Mouse (Mus musculus): ENCODE measurements at regions not wholly inside any gene's neighbourhood (a gene's known extent, or its start where the extent isn't known, plus 50 kb on each side); places are given as distances from the start of the nearest gene placed in this dataset.
A peak's percentile ranks its signal among the peaks of the same experiment; 100 is the strongest.
"Not testable (repeated sequence)": the region's sequence is repeated elsewhere in the genome, so short reads cannot be mapped to it uniquely, and the experiment has no call there.

DNA sequence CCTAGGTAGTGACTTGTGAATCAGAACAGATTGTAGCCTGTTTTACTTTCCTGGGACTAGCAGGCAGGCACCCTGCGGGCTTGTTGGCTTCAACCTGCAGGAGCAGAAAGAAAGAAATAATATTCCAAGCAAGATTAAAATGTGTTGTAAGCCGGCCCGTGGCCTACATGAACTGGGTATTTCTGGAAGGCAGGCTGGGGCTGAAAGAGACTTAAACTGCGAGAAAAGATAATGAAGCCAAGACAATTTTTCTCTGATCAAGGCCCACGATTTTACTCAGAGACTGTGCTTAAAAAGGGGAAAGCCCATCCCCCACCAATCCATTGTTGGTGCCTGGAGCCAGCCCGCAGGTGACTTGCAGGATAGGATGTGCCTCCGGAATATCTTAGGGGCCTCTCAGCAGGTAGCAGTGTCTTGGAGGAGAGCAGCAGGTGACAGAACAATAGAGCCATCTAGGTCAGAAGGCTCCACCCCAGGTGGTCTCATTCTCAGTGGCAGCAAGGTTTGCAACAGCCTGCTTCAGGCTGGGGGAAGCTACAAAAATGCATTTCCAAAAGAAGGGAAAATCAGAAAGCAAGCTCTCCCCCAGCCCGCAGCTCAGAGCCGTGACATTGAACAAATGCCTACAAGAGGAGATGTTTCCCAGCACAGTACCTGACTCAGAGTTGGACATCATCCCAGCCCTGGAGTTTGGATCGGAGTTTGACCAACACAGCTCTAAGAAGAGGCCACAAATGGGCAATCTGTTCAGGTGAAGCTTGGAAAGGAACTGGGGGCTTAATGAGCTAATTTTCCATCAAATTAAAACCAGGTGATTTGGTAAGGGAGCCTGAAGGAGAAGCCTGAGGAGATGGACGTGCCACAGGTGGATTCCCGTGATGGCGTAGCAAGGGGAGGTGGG lies 121.4 kb upstream of the Slc1a3 start:
- no peak for DNase-seq

DNA sequence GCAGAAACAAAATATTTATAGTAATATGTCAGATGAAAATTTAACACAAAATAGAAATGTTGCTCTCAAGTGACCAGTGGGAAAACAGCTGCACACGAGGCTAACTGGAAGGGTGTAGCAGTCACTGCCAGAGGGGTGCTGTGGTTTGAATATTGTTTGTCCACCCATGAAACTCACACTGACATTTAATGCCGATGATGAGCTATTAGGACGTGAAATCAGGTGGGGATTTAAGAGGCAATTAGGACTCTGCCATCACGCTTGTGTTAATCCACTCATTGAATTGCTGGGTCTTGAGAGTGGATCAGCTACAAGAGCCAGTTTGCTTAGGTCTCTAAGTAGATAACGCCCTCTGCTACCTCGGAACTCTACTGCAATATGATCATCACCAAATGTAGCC lies 114.3 kb upstream of the Slc1a3 start:
- no peak for DNase-seq

GRCm38 (mm10) chr15:8822795-8823194 lies 112.2 kb upstream of the Slc1a3 start:
- not testable (repeated sequence) for DNase-seq

- DNase-seq: no peak
These were observed 107.0 kb upstream of the Slc1a3 start for GRCm38 (mm10) chr15:8817542-8817941.

DNA sequence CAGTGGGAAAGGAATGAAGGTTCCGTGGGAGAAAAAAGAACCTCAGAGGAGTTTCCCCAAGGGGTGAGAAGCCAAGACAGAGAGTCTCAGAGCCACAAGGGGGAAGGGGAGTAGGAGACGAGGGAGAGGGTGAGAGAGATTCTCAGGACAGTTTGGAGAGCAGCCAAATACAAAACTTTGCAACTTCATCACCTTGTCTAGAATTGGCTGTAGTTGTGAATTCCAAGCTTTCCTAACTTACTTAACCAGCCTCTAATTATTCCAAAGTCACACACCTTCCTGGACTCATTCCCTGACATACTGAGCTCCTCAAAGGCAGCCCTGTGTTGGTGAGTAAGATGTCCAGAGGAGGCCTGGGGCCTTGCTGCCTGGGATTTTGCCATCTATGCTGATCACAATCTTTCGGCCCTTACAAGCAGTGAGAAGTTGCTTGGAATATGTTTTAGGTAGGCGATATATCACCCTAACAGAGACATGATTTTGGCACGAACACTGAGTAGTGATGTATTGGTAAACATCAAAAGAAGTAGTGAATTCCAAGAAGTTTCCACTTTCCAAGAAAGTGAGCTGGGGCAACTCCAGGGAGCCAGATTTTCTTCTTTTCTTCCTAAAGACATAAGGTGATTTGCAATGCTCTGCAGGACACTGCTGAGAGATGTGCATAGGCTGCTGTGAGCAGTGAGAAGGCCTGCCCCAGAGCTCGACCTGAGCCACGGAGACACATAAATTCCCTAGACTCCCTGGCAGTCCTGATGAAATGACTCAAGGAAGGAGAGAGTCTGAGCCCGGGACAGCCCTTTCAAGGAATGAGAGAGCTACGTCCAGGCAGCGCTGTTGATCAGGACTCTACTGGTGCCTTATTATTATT lies 106.2 kb upstream of the Slc1a3 start:
- no peak for DNase-seq

DNA sequence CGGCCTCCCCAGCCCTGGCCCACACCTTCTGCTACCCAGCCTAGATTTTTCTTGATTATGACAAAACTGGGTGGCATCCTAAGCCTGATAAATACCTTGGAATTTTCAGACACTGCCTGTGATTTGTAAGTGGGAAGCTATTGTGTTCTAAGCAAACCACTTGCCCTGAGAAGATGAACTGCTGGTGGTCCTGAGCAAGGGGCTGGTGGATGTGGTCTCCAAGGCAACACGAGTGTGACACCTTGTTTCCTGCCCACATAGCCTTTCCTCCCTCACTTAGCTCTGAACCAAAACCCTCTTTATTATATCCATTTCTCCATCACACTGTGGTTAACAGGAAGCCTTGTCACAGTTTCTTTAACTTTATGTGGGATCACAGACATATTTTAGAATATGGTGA lies 105.4 kb upstream of the Slc1a3 start:
- no peak for DNase-seq

- no peak for DNase-seq
These were observed 104.7 kb upstream of the Slc1a3 start for GRCm38 (mm10) chr15:8815277-8815676.

DNA sequence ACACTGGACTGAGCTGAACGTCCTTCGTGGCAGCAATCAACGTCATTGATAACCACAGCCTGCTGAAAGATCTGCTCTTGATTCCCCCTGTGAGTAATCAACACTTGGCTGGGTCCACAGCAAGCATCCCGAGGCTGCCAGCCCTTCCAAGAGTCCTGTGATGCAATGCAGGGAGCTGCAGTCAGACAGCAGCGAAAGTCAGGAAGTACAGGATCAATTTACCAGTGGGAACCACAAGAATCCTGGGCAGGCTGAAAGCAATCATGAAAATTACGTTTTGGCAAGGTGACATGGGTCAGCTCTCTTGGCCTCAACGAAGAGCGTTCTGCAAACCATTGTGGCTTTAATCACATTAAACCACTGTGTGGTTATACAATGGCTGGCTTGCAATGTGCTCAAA lies 95.8 kb upstream of the Slc1a3 start:
- peak; percentile 27 to 49 for DNase-seq

DNA sequence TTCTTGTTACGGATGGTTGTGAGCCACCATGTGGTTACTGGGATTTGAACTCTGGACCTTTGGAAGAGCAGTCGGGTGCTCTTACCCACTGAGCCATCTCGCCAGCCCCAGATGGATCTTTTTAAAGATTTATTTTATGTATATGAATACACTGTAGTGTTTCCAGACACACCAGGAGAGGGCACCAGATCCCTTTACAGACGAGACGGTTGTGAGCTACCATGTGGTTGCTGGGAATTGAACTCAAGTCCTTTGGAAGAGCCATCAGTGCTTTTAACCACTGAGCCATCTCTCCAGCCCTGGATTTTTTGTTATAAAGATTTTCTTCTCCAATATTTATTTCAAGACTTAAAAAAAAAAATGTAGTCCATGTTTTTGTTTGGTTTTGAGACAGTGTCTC lies 95.0 kb upstream of the Slc1a3 start:
- not testable (repeated sequence) for DNase-seq

GRCm38 (mm10) chr15:8802058-8802457 lies 91.5 kb upstream of the Slc1a3 start:
- no peak for DNase-seq

GRCm38 (mm10) chr15:8797015-8797414 lies 86.5 kb upstream of the Slc1a3 start:
- peak in 1 of 2 experiments; percentile 5 for DNase-seq

DNA sequence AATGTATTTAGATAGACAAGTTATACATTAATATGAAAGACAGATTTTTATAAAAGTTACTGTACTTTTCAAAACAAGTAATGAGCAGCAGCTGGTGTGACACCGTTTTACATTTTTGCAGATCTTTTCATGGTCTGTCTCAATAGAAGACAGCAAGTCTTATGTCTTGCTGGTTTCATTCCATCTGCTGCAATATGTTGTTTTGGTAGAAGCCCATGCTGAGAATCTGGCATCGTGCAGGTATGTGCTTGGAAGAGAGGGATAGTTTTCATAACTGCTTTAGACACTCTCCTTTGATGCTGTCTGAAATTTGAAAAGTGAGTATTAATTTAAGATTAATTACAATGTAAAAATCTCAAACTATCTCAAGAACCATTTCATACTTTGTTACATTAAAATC lies 81.5 kb upstream of the Slc1a3 start:
- no peak for DNase-seq

- DNase-seq: no peak
These were observed 79.4 kb upstream of the Slc1a3 start for GRCm38 (mm10) chr15:8789924-8790323.

GRCm38 (mm10) chr15:8789000-8789399 lies 78.4 kb upstream of the Slc1a3 start:
- DNase-seq: no peak

DNA sequence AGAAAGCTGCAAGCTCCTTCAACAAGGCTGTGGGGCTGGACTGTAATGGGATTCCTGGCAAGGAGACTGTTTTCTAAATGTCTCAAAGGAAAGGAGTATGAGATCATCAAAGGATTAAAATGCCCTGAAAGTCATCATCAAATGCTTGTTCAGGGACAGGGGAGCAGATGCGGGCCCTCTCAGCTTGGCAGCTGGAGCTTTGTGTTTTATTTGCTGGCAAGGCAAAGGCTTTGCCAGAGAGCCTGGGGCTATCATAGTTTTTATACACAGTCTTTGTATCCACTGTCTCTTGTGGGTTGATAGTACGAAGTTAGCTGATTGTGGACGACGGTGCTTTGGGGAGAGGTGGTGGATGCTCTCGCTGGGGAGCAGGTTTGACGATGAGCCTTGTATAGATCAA lies 75.0 kb upstream of the Slc1a3 start:
- DNase-seq: no peak

DNA sequence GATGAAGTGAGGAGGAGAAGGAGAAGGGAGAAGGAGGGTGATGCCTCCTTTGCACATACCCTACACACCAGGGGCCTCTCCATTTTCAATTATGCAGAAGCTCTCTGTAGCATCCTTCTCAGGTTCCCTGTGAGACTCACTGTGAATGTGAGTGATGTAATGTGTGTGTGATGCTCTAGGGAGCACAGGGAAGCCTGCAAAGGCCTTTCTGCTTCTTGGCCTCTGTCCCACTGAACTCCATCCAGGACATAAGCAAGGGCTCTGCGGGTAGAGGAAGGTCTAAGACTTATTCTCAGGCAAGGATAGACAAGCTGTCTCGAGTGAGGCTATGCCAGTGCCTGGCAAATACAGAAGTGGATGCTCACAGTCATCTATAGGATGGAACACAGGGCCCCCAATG lies 73.0 kb upstream of the Slc1a3 start:
- DNase-seq: no peak

- DNase-seq: no peak
These were observed 72.5 kb upstream of the Slc1a3 start for GRCm38 (mm10) chr15:8783036-8783435.

- DNase-seq: no peak
These were observed 71.6 kb upstream of the Slc1a3 start for GRCm38 (mm10) chr15:8782131-8782507.

- peak in 1 of 2 experiments; percentile 3 for DNase-seq
These were observed 70.9 kb upstream of the Slc1a3 start for GRCm38 (mm10) chr15:8781159-8782130.

DNA sequence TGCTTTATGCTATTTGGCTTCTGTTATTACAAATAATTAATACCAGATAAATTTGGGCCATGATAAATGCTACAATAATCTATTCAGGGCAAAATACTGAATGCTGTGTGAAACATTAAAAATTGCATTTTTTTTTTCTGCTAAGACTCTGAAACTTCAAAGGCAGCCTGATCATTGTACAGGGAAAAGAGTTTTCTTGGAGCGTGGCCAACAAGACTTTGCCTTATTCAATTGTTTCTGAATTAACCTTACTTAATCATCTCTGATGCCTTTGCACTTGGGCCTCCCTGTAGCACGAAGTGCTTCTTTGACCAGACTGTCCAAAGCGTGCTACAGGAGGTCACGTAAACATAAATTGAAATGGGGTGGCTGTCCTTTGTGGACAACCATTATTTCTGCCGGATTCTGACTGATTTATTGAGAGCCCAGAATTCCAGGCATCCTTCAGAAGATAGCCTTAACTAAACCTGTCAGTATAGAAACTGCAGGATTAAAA lies 69.9 kb upstream of the Slc1a3 start:
- no peak for DNase-seq

DNA sequence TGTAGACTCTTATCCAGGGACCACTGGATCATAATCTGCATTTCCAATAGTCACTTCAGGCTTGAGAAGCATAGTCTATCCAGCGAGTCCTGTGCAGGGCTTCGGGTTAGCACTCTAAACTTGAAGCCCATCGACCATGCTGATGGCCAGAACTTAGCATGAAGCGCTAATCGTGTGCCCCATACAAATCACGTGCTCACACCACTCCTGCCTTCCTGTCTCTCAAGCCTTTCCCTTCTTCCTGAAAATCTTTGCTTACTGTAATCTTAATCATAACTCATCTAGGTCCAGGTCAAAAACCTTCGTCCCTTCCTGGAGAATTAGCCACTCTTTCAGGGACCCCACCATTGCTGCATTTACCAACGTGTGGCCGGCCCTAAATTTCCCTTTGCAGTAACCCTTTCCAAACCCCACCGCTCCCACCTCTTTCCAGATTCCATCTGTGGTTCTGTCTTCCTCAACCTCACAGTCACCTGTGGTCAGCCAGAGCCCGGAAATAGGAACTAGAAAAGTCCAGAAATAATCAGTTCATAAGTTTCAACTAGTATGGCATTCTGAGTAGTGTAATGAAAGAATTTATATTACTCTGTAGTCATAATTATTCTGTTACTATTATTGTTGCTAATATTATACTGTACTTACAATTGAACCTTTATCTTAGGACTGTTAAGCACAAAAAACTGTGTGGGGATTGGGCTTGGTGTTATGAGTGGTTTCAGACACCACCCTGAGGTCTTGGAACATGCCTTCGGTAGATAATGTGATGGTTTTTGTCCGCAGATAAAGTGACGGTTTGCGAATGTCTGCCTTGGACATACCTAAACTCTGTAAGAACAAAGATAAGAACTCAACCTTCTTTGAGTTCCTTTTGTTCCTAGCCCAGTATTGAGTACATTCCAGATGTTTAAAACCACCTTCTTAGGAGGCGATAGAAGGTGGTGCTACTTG lies 57.3 kb upstream of the Slc1a3 start:
- DNase-seq: no peak
